8 mouse cellular contexts compared by ENCODE assay signal in genomic region chr1:34237689-34238091, GRCm38 (mm10).
DNase-seq lines count a peak whose midpoint lies in the region; ATAC-seq and TF ChIP-seq lines count a peak whose summit lies in the region.

No protein-coding gene starts in this region.

- peak overlapping the region; percentile 48; the same call in 1 of the 2 replicates for H3K27ac ChIP-seq in layer of hippocampus, adult 2 months
- H3K27ac ChIP-seq in hindbrain, embryonic 13.5 days = no peak overlapping the region
- H3K27ac ChIP-seq in liver, embryonic 14.5 days = no peak overlapping the region
- H3K27ac ChIP-seq in stomach, embryonic 14.5 days (ENCODE audit: low read length) = no peak overlapping the region

- peaks cover 43% of the 10 kb centered on the region for H3K4me1 ChIP-seq in hindbrain, embryonic 13.5 days (replicated peaks)
- H3K4me1 ChIP-seq in liver, embryonic 14.5 days (replicated peaks; ENCODE audit: control insufficient read depth in 2 of 2, insufficient read depth in 2 of 2, low read length in 1 of 2) = peaks cover 0 to 11% of the 10 kb centered on the region in 2 experiments; a peak in 2 of 4 replicates
- H3K4me1 ChIP-seq in stomach, embryonic 14.5 days (ENCODE audit: control insufficient read depth, insufficient read depth, low read length) = peaks cover 18% of the 10 kb centered on the region; the same call in 1 of the 2 replicates

- H3K9me3 ChIP-seq in hindbrain, embryonic 13.5 days = no peaks in the 10 kb centered on the region
- H3K9me3 ChIP-seq in liver, embryonic 14.5 days (ENCODE audit: control insufficient read depth, low read length) = no peaks in the 10 kb centered on the region
- H3K9me3 ChIP-seq in stomach, embryonic 14.5 days (ENCODE audit: control insufficient read depth, low read depth, low read length) = no peaks in the 10 kb centered on the region

- ATAC-seq in hindbrain, embryonic 13.5 days (ENCODE audit: low FRiP score) = no peak
- ATAC-seq in liver, embryonic 14.5 days (ENCODE audit: insufficient read depth) = no peak
- no peak for ATAC-seq in stomach, embryonic 14.5 days (ENCODE audit: insufficient number of reproducible peaks, insufficient read depth, low FRiP score, low read depth)

- peak overlapping the region; percentile 54; the same call in 1 of the 2 replicates for H3K4me3 ChIP-seq in layer of hippocampus, adult 2 months
- H3K4me3 ChIP-seq in hindbrain, embryonic 13.5 days = no peak overlapping the region
- peak overlapping the region; percentile 30 to 46; a peak in 3 of 4 replicates for H3K4me3 ChIP-seq in liver, embryonic 14.5 days (ENCODE audit: insufficient read depth in 1 of 2, low read depth in 2 of 2, low read length in 2 of 2)
- H3K4me3 ChIP-seq in stomach, embryonic 14.5 days (ENCODE audit: low read depth, low read length) = peak overlapping the region; percentile 46

- H3K36me3 ChIP-seq in hindbrain, embryonic 13.5 days = peaks cover 3% of the 10 kb centered on the region
- no peaks in the 10 kb centered on the region for H3K36me3 ChIP-seq in liver, embryonic 14.5 days (replicated peaks; ENCODE audit: control insufficient read depth, insufficient read depth, low read depth)
- no peaks in the 10 kb centered on the region for H3K36me3 ChIP-seq in stomach, embryonic 14.5 days (ENCODE audit: control insufficient read depth, insufficient read depth, low read length)

- H3K27me3 ChIP-seq in hindbrain, embryonic 13.5 days = 0 out of 2 replicates have a peak, but pooled peaks cover 5% of the 10 kb centered on the region
- no peaks in the 10 kb centered on the region for H3K27me3 ChIP-seq in liver, embryonic 14.5 days (ENCODE audit: control insufficient read depth, insufficient read depth, low read length)
- H3K27me3 ChIP-seq in stomach, embryonic 14.5 days (ENCODE audit: control insufficient read depth, insufficient read depth, low read length) = no peaks in the 10 kb centered on the region

- H3K4me2 ChIP-seq in hindbrain, embryonic 13.5 days = peak overlapping the region; percentile 67
- H3K4me2 ChIP-seq in liver, embryonic 14.5 days (ENCODE audit: low read depth) = peak overlapping the region; percentile 55
- peak overlapping the region; percentile 64 for H3K4me2 ChIP-seq in stomach, embryonic 14.5 days (replicated peaks; ENCODE audit: low read depth, low read length)

- TF ChIP-seq CTCF in layer of hippocampus, adult 2 months (conservative IDR thresholded peaks at IDR 0.05) = no peak
- no peak for TF ChIP-seq CTCF in liver, embryonic 14.5 days (IDR thresholded peaks at IDR 0.05; ENCODE audit: low read depth)

- DNase-seq in layer of hippocampus, adult 2 months (ENCODE audit: low spot score in 2 of 2) = no peak
- no peak for DNase-seq in layer of hippocampus, adult 11-12 months (ENCODE audit: low spot score)
- no peak for DNase-seq in liver, embryonic 14.5 days (ENCODE audit: low read depth in 3 of 3, low spot score in 3 of 3)
- DNase-seq in layer of hippocampus, adult 18-20 months (ENCODE audit: low spot score in 2 of 2) = no peak
- DNase-seq in layer of hippocampus, postnatal 10 days (ENCODE audit: low spot score in 2 of 2) = no peak
- no peak for DNase-seq in spleen, postnatal 4 days (ENCODE audit: low spot score in 2 of 2)

- WGBS in hindbrain, embryonic 13.5 days = 46% methylated on average over 12 of the region's 12 CpGs
- WGBS in liver, embryonic 14.5 days (ENCODE audit: insufficient replicate concordance) = 55% methylated on average over 12 of the region's 12 CpGs
- WGBS in stomach, embryonic 14.5 days = 42% methylated on average over 12 of the region's 12 CpGs

- no peak for TF ChIP-seq EP300 in liver, embryonic 14.5 days (IDR thresholded peaks at IDR 0.05; ENCODE audit: low read depth)

- no peak overlapping the region for H3K9ac ChIP-seq in hindbrain, embryonic 13.5 days
- H3K9ac ChIP-seq in liver, embryonic 14.5 days (replicated peaks) = no peak overlapping the region
- no peak overlapping the region for H3K9ac ChIP-seq in stomach, embryonic 14.5 days (replicated peaks; ENCODE audit: low read depth, low read length)
